Mouse (Mus musculus) hindbrain, embryonic 13.5 days (tissue): Measurements from ENCODE around the gene Gm8909. TPM values are rescaled to one million over a fixed set of nuclear protein-coding genes. Genes with fewer than 3 reads are reported as not detected.
"Not testable (repeated sequence)": the region's sequence is repeated elsewhere in the genome, so short reads cannot be mapped to it uniquely, and the experiment has no call there.

Experiments
- ATAC-seq: fragments of 200-750 bp; cut with Nextera tagmentation; 2 replicates; pipeline ENCODE4 v1.8.0; 2017; ENCODE audit warnings: moderate TSS enrichment; ENCODE audit not compliant: low FRiP score
- H3K27ac ChIP-seq: fragments of 300-500 bp; sonication (generic); 2 replicates; pipeline ENCODE4 v1.5.1; 2015; ENCODE audit warnings: inconsistent platforms, mild to moderate bottlenecking, moderate library complexity
- H3K27me3 ChIP-seq: fragments of 300-500 bp; sonication (generic); 2 replicates; pipeline ENCODE4 v1.6.1; 2015; ENCODE audit warnings: mild to moderate bottlenecking, inconsistent platforms
- H3K36me3 ChIP-seq: fragments of 300-500 bp; sonication (generic); 2 replicates; pipeline ENCODE4 v1.6.1; 2015; ENCODE audit warnings: mild to moderate bottlenecking, inconsistent platforms
- H3K4me1 ChIP-seq: fragments of 300-500 bp; sonication (generic); replicated peaks from 2 replicates; pipeline ENCODE4 v1.6.1; 2015; ENCODE audit warnings: inconsistent platforms
- H3K4me2 ChIP-seq: fragments of 300-500 bp; sonication (generic); 2 replicates; pipeline ENCODE4 v1.6.1; 2015; ENCODE audit warnings: inconsistent platforms, mild to moderate bottlenecking, moderate library complexity
- H3K4me3 ChIP-seq: fragments of 300-500 bp; sonication (generic); 2 replicates; pipeline ENCODE4 v1.5.1; 2015; ENCODE audit warnings: mild to moderate bottlenecking, inconsistent platforms
- H3K9ac ChIP-seq: fragments of 300-500 bp; sonication (generic); 2 replicates; pipeline ENCODE4 v1.6.1; 2015; ENCODE audit warnings: mild to moderate bottlenecking, inconsistent platforms
- H3K9me3 ChIP-seq: fragments of 300-500 bp; sonication (generic); 2 replicates; pipeline ENCODE4 v1.6.1; 2016; ENCODE audit warnings: inconsistent platforms
- WGBS: fragments of 180-500 bp; shearing (Covaris S2); methylation state at CpG from one replicate; pipeline ENCODE4 v1.1.7; 2015; 5-methylcytosine and 5-hydroxymethylcytosine counted together
- polyA plus RNA-seq: library from polyadenylated mRNA; unstranded; fragments of >200 nt; fragmentation: Nextera tagmentation; extraction: Ambion mirVana; gene quantifications from 2 replicates; pipeline ENCODE4 v1.2.1, GENCODE M21; 2015

Gene Gm8909
- polyA plus RNA-seq, 1 experiment from 2014 or later: not detected

GRCm38 (mm10) chr17:36128525-36128924 is 39.8 kb downstream of the Gm8909 start:
- H3K27me3 ChIP-seq: peaks cover 23% of the 10 kb centered on the region
- not testable (repeated sequence) for H3K4me1 ChIP-seq, H3K4me3 ChIP-seq, H3K9ac ChIP-seq, H3K4me2 ChIP-seq, H3K27ac ChIP-seq, ATAC-seq, H3K36me3 ChIP-seq, H3K9me3 ChIP-seq
- 67% methylated on average over 12 of the region's 13 CpGs for WGBS

- peaks cover 40% of the 10 kb centered on the region for H3K27me3 ChIP-seq
- not testable (repeated sequence) for H3K27ac ChIP-seq, H3K9me3 ChIP-seq, H3K4me2 ChIP-seq, H3K4me3 ChIP-seq, H3K36me3 ChIP-seq, H3K9ac ChIP-seq, H3K4me1 ChIP-seq, ATAC-seq
- 77% methylated on average over 3 of the region's 3 CpGs for WGBS
Measured at GRCm38 (mm10) chr17:36124111-36124510, 44.2 kb downstream of the Gm8909 start.

DNA sequence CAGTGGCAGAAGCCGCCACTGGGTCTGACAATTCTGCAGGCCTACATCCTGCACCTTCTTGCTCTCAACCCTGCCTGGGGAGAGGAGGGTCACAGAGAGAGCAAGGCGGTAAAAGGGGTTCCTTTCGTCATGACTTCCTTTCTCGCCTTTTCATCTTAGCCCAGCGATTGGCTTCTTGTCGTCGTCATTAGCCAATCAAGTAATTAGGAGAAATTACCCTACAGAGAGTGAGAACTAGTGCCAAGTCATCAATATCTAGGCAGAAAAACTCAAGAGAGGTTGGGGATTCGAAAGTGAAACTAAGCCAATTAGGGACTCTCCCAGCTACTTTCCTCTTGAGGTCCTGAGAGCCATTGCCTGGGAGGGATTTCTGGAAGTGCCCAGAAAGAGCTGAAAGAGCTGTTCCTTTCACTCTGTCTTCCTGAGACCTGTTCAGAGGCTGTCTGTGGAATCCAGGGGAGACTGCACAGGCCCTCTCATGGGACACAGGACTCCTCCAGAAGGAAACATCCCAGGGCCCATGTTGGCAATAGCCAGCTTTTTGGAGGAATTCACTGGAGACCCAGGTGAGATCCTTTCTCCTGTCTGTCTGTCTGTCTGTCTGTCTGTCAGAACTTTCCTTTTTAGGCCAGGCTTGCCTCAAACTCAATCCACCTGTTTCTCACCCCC is 46.9 kb downstream of the Gm8909 start, which contains the start of gene Gm19684:
Gene Gm19684 (plus strand): TSS at position 327 of the 669 bp plus-strand sequence.
- peaks cover 41% of the 10 kb centered on the region for H3K27me3 ChIP-seq
- H3K9ac ChIP-seq, H3K36me3 ChIP-seq, ATAC-seq, H3K9me3 ChIP-seq, H3K4me3 ChIP-seq, H3K27ac ChIP-seq, H3K4me1 ChIP-seq: not testable (repeated sequence)
- 13% methylated on average over 8 of the region's 8 CpGs for WGBS
- H3K4me2 ChIP-seq: peak within 1 kb of the TSS; percentile 25

GRCm38 (mm10) chr17:36120839-36121238 is 47.5 kb downstream of the Gm8909 start:
- not testable (repeated sequence) for H3K9ac ChIP-seq, H3K9me3 ChIP-seq, H3K27ac ChIP-seq, ATAC-seq, H3K4me3 ChIP-seq, H3K36me3 ChIP-seq, H3K4me1 ChIP-seq
- H3K4me2 ChIP-seq: peak overlapping the region; percentile 25
- H3K27me3 ChIP-seq: peaks cover 41% of the 10 kb centered on the region
- 27% methylated on average over 18 of the region's 18 CpGs for WGBS

- not testable (repeated sequence) for H3K4me3 ChIP-seq, H3K36me3 ChIP-seq, H3K9me3 ChIP-seq, ATAC-seq, H3K4me1 ChIP-seq, H3K9ac ChIP-seq, H3K27ac ChIP-seq, H3K4me2 ChIP-seq
- peaks cover 39% of the 10 kb centered on the region for H3K27me3 ChIP-seq
- WGBS: 32% methylated on average over 3 of the region's 3 CpGs
Measured at GRCm38 (mm10) chr17:36116545-36116944, 51.8 kb downstream of the Gm8909 start.

Other genes starting within 250 kb of the Gm8909 start
- 96.6 and 103 TPM in 2 replicates for gene Abcf1, start 198.8 kb downstream of the Gm8909 start, polyA plus RNA-seq
- gene Gnl1, start 188.7 kb downstream of the Gm8909 start, polyA plus RNA-seq: 53.6 and 53.7 TPM in 2 replicates
- gene Prr3, start 188.3 kb downstream of the Gm8909 start, polyA plus RNA-seq: 72.8 and 73.5 TPM in 2 replicates
- 8.8 and 9.5 TPM in 2 replicates for gene H2-T24, start 148.0 kb downstream of the Gm8909 start, polyA plus RNA-seq
- gene H2-T23, start 135.7 kb downstream of the Gm8909 start, polyA plus RNA-seq: 3.2 and 3.3 TPM in 2 replicates
- gene H2-T22, start 125.8 kb downstream of the Gm8909 start, polyA plus RNA-seq: 6.7 and 7.0 TPM in 2 replicates
- gene Gm6034, start 125.6 kb downstream of the Gm8909 start, polyA plus RNA-seq: not detected in 2 replicates
- not detected in 2 replicates for gene Gm11127, start 110.2 kb downstream of the Gm8909 start, polyA plus RNA-seq
- gene Gm19684, start 46.9 kb downstream of the Gm8909 start, polyA plus RNA-seq: not detected in 2 replicates
- not detected in 2 replicates for gene Gm7030, start 39.1 kb downstream of the Gm8909 start, polyA plus RNA-seq
- gene H2-T3, start 21.8 kb upstream of the Gm8909 start, polyA plus RNA-seq: not detected in 2 replicates
- gene Rpp21, start 89.5 kb upstream of the Gm8909 start, polyA plus RNA-seq: 104 and 122 TPM in 2 replicates
- gene Trim39, start 103.7 kb upstream of the Gm8909 start, polyA plus RNA-seq: 28.3 and 29.7 TPM in 2 replicates
- 0.16 TPM in 1 of 2 replicates, not detected in the other for gene H2-M10.2, start 118.0 kb upstream of the Gm8909 start, polyA plus RNA-seq
- not detected in 2 replicates for gene H2-M10.1, start 157.6 kb upstream of the Gm8909 start, polyA plus RNA-seq
- gene H2-M10.3, start 199.9 kb upstream of the Gm8909 start, polyA plus RNA-seq: not detected in 2 replicates